Mouse (Mus musculus) lung, postnatal 0 days (tissue): Measurements from ENCODE around the gene Rhob. TPM values are rescaled to one million over a fixed set of nuclear protein-coding genes. Genes with fewer than 3 reads are reported as not detected.

ENCODE experiments used
- ATAC-seq: fragments of 200-750 bp; cut with Nextera tagmentation; 2 replicates; pipeline ENCODE4 v1.8.0; 2017; ENCODE audit warnings: moderate library complexity
- DNase-seq: peaks from one replicate; pipeline ENCODE4 v3.0.0-alpha.2; 2016; ENCODE audit warnings: low spot score
- H3K27ac ChIP-seq: fragments of 300-500 bp; sonication (generic); 2 replicates; pipeline ENCODE4 v1.5.1; 2014; ENCODE audit warnings: antibody characterized with exemption, mild to moderate bottlenecking, low read length, mixed read lengths
- H3K27me3 ChIP-seq: fragments of 300-500 bp; sonication (generic); replicated peaks from 2 replicates; pipeline ENCODE4 v1.6.1; 2014; ENCODE audit warnings: low read length, mixed read lengths; ENCODE audit not compliant: insufficient read depth
- H3K36me3 ChIP-seq: fragments of 300-500 bp; sonication (generic); 2 replicates; pipeline ENCODE4 v1.6.1; 2014; ENCODE audit warnings: low read length, mixed read lengths; ENCODE audit not compliant: insufficient read depth
- H3K4me1 ChIP-seq: fragments of 300-500 bp; sonication (generic); 2 replicates; pipeline ENCODE4 v1.6.1; 2014; ENCODE audit warnings: antibody characterized with exemption, low read depth, low read length, mixed read lengths; ENCODE audit not compliant: insufficient read depth
- H3K4me2 ChIP-seq: fragments of 300-500 bp; sonication (generic); replicated peaks from 2 replicates; pipeline ENCODE4 v1.6.1; 2014; ENCODE audit warnings: low read depth, mild to moderate bottlenecking, low read length, moderate library complexity, mixed read lengths
- H3K4me3 ChIP-seq: fragments of 300-500 bp; sonication (generic); 2 replicates; pipeline ENCODE4 v1.5.1; 2014; ENCODE audit warnings: low read depth, low read length
- H3K9ac ChIP-seq: fragments of 300-500 bp; sonication (generic); replicated peaks from 2 replicates; pipeline ENCODE4 v1.6.1; 2014; ENCODE audit warnings: low read depth, mild to moderate bottlenecking
- H3K9me3 ChIP-seq: fragments of 300-500 bp; sonication (generic); 2 replicates; pipeline ENCODE4 v1.6.1; 2016; ENCODE audit warnings: low read length, mixed read lengths
- CTCF ChIP-seq: IDR thresholded peaks from 2 replicates; pipeline ENCODE4 v1.5.1; 2016; ENCODE audit warnings: antibody characterized with exemption, mild to moderate bottlenecking
- EP300 ChIP-seq: IDR thresholded peaks from 2 replicates; pipeline ENCODE4 v1.6.1; 2016; ENCODE audit warnings: antibody characterized with exemption, mild to moderate bottlenecking, control low read depth
- WGBS: fragments of 180-500 bp; shearing (Covaris S2); extraction: QIAGEN DNeasy Blood & Tissue Kit; methylation state at CpG from one replicate; pipeline ENCODE4 v1.1.7; 2014; 5-methylcytosine and 5-hydroxymethylcytosine counted together
- polyA plus RNA-seq: library from polyadenylated mRNA; unstranded; fragments of >200 nt; fragmentation: Nextera tagmentation; extraction: Ambion mirVana; gene quantifications from 2 replicates; pipeline ENCODE4 v1.2.1, GENCODE M21; 2015

Rhob gene
- polyA plus RNA-seq, 1 experiment from 2014 or later = 77.6 TPM

- no peaks in the 10 kb centered on the region for H3K36me3 ChIP-seq
- WGBS = 81% methylated on average over 5 of the region's 5 CpGs
Measured at GRCm38 (mm10) chr12:8537291-8537690, 37.5 kb upstream of the Rhob start.

GRCm38 (mm10) chr12:8536221-8536965, 36.6 kb upstream of the Rhob start:
- no peak for ATAC-seq
- TF ChIP-seq EP300 (no peak), CTCF (no peak)

More at GRCm38 (mm10) chr12:8537291-8537690, 37.5 kb upstream of the Rhob start:
- Histone ChIP-seq H3K27me3 (no peaks in the 10 kb centered on the region), H3K4me3 (no peak overlapping the region), H3K9me3 (no peaks in the 10 kb centered on the region), H3K9ac (no peak overlapping the region), H3K4me2 (no peak overlapping the region), H3K4me1 (no peaks in the 10 kb centered on the region), H3K27ac (no peak overlapping the region)
- TF ChIP-seq EP300 = no peak
- no peak for TF ChIP-seq CTCF
- DNase-seq (no peak), ATAC-seq (no peak)

GRCm38 (mm10) chr12:8535596-8535995, 35.8 kb upstream of the Rhob start:
- H3K36me3 ChIP-seq = no peaks in the 10 kb centered on the region
- H3K9ac ChIP-seq = no peak overlapping the region
- H3K27ac ChIP-seq = no peak overlapping the region
- no peaks in the 10 kb centered on the region for H3K4me1 ChIP-seq
- no peak overlapping the region for H3K4me3 ChIP-seq
- DNase-seq (no peak), ATAC-seq (no peak)
- 77% methylated on average over 7 of the region's 7 CpGs for WGBS
- no peak overlapping the region for H3K4me2 ChIP-seq
- TF ChIP-seq EP300 (no peak), CTCF (no peak)
- no peaks in the 10 kb centered on the region for H3K27me3 ChIP-seq
- H3K9me3 ChIP-seq = no peaks in the 10 kb centered on the region

More at GRCm38 (mm10) chr12:8536221-8536965, 36.6 kb upstream of the Rhob start:
- Histone ChIP-seq H3K4me2 (no peak overlapping the region), H3K27me3 (no peaks in the 10 kb centered on the region), H3K9me3 (no peaks in the 10 kb centered on the region), H3K4me1 (no peaks in the 10 kb centered on the region), H3K9ac (no peak overlapping the region), H3K36me3 (no peaks in the 10 kb centered on the region), H3K4me3 (no peak overlapping the region), H3K27ac (no peak overlapping the region)
- no peak for DNase-seq
- WGBS = 73% methylated on average over 9 of the region's 9 CpGs

GRCm38 (mm10) chr12:8534915-8535314, 35.1 kb upstream of the Rhob start:
- WGBS = 59% methylated on average over 1 of the region's 1 CpGs
- ATAC-seq = no peak

GRCm38 (mm10) chr12:8527770-8528169, 28.0 kb upstream of the Rhob start:
- Histone ChIP-seq H3K27me3 (no peaks in the 10 kb centered on the region), H3K4me2 (no peak overlapping the region), H3K4me3 (no peak overlapping the region), H3K4me1 (no peaks in the 10 kb centered on the region), H3K9me3 (no peaks in the 10 kb centered on the region), H3K27ac (no peak overlapping the region), H3K9ac (no peak overlapping the region), H3K36me3 (no peaks in the 10 kb centered on the region)
- ATAC-seq (no peak), DNase-seq (no peak)
- TF ChIP-seq EP300 (no peak), CTCF (no peak)
- WGBS = 63% methylated on average over 5 of the region's 5 CpGs

More at GRCm38 (mm10) chr12:8534915-8535314, 35.1 kb upstream of the Rhob start:
- no peak overlapping the region for H3K27ac ChIP-seq
- H3K4me2 ChIP-seq = no peak overlapping the region
- H3K4me1 ChIP-seq = no peaks in the 10 kb centered on the region
- no peak overlapping the region for H3K4me3 ChIP-seq
- no peaks in the 10 kb centered on the region for H3K27me3 ChIP-seq
- no peak for DNase-seq
- no peaks in the 10 kb centered on the region for H3K36me3 ChIP-seq
- H3K9ac ChIP-seq = no peak overlapping the region
- TF ChIP-seq EP300 = no peak
- no peak for TF ChIP-seq CTCF
- H3K9me3 ChIP-seq = no peaks in the 10 kb centered on the region

DNA sequence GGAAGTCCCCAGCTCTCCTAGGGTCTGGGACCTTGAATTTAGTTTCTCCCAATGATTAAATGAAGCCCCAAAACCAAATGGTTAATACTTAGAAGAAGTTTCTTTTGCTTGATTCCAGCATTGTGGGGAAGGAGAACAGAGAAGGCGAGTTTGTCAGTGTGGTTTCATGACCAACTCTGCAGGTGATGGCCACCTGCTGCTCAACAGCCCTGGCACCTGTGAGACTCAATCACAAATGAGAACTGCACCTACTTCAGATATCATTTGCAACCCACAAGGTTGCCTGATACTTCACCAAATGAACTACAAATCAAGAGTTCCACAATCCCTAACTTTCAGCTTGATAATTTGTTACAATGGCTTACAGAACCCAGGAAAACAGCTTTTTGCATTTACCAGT, 27.4 kb upstream of the Rhob start:
- H3K36me3 ChIP-seq = no peaks in the 10 kb centered on the region
- H3K27ac ChIP-seq = no peak overlapping the region
- no peaks in the 10 kb centered on the region for H3K9me3 ChIP-seq
- H3K4me2 ChIP-seq = no peak overlapping the region
- no peak for TF ChIP-seq CTCF
- TF ChIP-seq EP300 = no peak
- H3K4me3 ChIP-seq = no peak overlapping the region
- no peak for ATAC-seq
- no peaks in the 10 kb centered on the region for H3K4me1 ChIP-seq
- no peak for DNase-seq
- no peak overlapping the region for H3K9ac ChIP-seq
- H3K27me3 ChIP-seq = no peaks in the 10 kb centered on the region
- 69% methylated on average over 1 of the region's 1 CpGs for WGBS
